18 mouse cellular contexts compared by ENCODE assay signal in the genomic region with DNA sequence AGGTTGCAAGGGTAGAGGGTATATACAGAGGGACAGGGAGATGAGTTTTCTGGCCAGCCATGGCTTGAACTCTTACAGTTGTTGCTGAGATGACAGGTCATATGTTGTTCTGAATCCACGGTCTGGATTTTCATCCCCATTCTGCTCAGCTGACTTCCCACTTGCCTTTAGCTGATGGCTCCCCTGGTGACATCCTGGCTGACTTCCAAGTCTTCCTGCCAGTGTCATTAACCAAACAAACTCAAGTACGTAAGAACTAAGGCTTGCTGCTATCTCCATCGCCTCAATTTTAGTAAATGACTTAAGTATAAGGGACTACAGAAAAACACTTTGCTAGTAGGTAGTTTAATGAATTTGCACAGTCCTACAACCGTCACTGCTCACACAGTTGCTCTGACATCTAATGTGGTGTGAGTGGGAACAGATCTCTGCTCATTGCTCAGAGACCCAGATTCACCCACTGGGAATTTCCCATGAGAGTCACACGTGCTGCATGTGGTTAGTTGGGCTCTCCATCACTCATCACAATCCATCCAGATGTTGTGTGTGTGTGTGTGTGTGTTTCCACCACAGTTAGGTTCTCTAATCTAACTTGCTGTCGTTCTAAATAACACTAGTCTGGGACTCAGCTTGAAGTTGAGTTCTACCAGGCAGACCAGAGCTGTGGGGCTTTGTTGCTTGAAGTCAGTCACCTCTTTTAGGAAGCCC.
DNase-seq lines count a peak whose midpoint lies in the region; ATAC-seq and TF ChIP-seq lines count a peak whose summit lies in the region.
"Had no signal": no experiment of that assay in that cellular context is flagged by ENCODE, and none has a peak within 500 bp of the region (broad histone marks: within the 10 kb centered on the region; RNA-seq: fewer than 3 reads in every experiment).

No protein-coding gene starts in this region.

- H3K9ac ChIP-seq in neural tube, embryonic 14.5 days (replicated peaks; ENCODE audit: low read depth, low read length) = no peak overlapping the region
- H3K9ac ChIP-seq: kidney, embryonic 15.5 days; midbrain, embryonic 13.5 days had no signal

- WGBS in neural tube, embryonic 14.5 days = 41% methylated on average over 6 of the region's 6 CpGs

- ATAC-seq in neural tube, embryonic 14.5 days (ENCODE audit: low read depth) = 0 out of 2 replicates have a peak, but pooled peaks have one; percentile 3
- ATAC-seq: CD4-positive, CD25-positive, alpha-beta regulatory T cell, adult 4 months; forebrain, embryonic 16.5 days had no signal

- H3K27ac ChIP-seq in gastrocnemius, adult 2 months = no peak overlapping the region
- no peak overlapping the region for H3K27ac ChIP-seq in neural tube, embryonic 14.5 days (ENCODE audit: low read depth, low read length)
- H3K27ac ChIP-seq: kidney, embryonic 15.5 days; limb, embryonic 10.5 days; midbrain, embryonic 13.5 days; stomach, postnatal 0 days had no signal

- H3K4me3 ChIP-seq in gastrocnemius, adult 2 months = no peak overlapping the region
- no peak overlapping the region for H3K4me3 ChIP-seq in neural tube, embryonic 14.5 days (ENCODE audit: low read depth, low read length)
- H3K4me3 ChIP-seq: kidney, embryonic 15.5 days; limb, embryonic 10.5 days; midbrain, embryonic 13.5 days had no signal

- DNase-seq in gastrocnemius, adult 2 months = peak; percentile 24
- no peak for DNase-seq in gastrocnemius, postnatal 14 days
- DNase-seq in kidney, postnatal 4 days = peak; percentile 21 to 25
- no peak for DNase-seq in kidney, adult 11 months
- no peak for DNase-seq in neural tube, embryonic 10.5 days (ENCODE audit: extremely low spot score, low spot score)
- DNase-seq in skeletal muscle tissue, adult 2 months (ENCODE audit: low read depth, low spot score) = peak; percentile 14
- DNase-seq in urinary bladder, adult 2 months (ENCODE audit: low spot score) = no peak
- DNase-seq: embryo, embryonic 11 days; gastrocnemius, postnatal 10 days; thymus, postnatal 25 days had no signal

- TF ChIP-seq CTCF in gastrocnemius, adult 2 months (IDR thresholded peaks at IDR 0.05) = no peak

- 0 out of 2 replicates have a peak, but pooled peaks cover 3% of the 10 kb centered on the region for H3K27me3 ChIP-seq in neural tube, embryonic 14.5 days (ENCODE audit: control insufficient read depth, insufficient read depth, low read length)

- intact Hi-C loops in gastrocnemius, adult 2 months (cut with DNase I) = no loop called here
- intact Hi-C loops in gastrocnemius, postnatal 14 days (cut with DNase I; ENCODE audit: low total_unique reads) = no loop called here

- no peak overlapping the region for H3K4me2 ChIP-seq in neural tube, embryonic 14.5 days (ENCODE audit: low read depth, low read length)
- H3K4me2 ChIP-seq: heart, embryonic 11.5 days; kidney, embryonic 15.5 days; midbrain, embryonic 13.5 days had no signal

- H3K36me3 ChIP-seq in neural tube, embryonic 14.5 days (ENCODE audit: control insufficient read depth, insufficient read depth, low read length) = no peaks in the 10 kb centered on the region
- H3K36me3 ChIP-seq: kidney, embryonic 15.5 days; limb, embryonic 10.5 days; midbrain, embryonic 13.5 days had no signal

- H3K4me1 ChIP-seq in neural tube, embryonic 14.5 days (ENCODE audit: control insufficient read depth, insufficient read depth, low read length) = peaks cover 8% of the 10 kb centered on the region; the same call in 1 of the 2 replicates

- no peaks in the 10 kb centered on the region for H3K9me3 ChIP-seq in neural tube, embryonic 14.5 days (ENCODE audit: control insufficient read depth, low read length)
- H3K9me3 ChIP-seq: kidney, embryonic 15.5 days; limb, embryonic 10.5 days had no signal

Comparison
In these comparisons a context has a peak if more than half of its experiments do, and no peak if none do; other contexts are left out.
1. DNase-seq: peak in gastrocnemius, adult 2 months (single experiment), kidney, postnatal 4 days (2 of 2) and skeletal muscle tissue, adult 2 months (single experiment); none in gastrocnemius, postnatal 14 days (single experiment), kidney, adult 11 months (single experiment), neural tube, embryonic 10.5 days (single experiment) and urinary bladder, adult 2 months (single experiment).